Mouse (Mus musculus): ENCODE measurements around the gene Hgfac. TPM values are rescaled to one million over a fixed set of nuclear protein-coding genes. Genes with fewer than 3 reads are reported as not detected.

The Hgfac gene
- polyA plus RNA-seq, 1 experiment from 2014 or later, result 0.49 TPM

DNA sequence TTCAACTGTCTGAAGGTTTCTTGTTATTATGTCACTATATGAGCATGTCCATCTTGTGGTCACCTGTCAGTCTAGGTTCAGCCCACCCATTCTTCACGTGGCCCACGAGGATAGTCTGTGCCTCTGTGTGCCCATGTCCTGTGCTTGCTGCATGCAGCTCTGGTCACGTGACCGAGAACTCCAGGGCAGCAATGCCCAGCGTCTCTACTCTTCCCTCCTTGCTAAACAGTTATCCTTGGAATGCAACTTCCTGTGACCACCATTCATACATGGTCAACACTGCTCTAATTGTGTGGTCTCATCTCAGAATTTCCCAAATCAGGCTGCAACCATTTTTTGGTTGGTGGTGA, 48.3 kb downstream of the Hgfac start:
- no peaks in the 10 kb centered on the region for H3K27me3 ChIP-seq (ENCODE audit: control insufficient read depth, insufficient read depth, low read length)
- ATAC-seq (ENCODE audit: insufficient number of reproducible peaks, insufficient read depth, low FRiP score, low read depth), result no peak
- peaks cover 37% of the 10 kb centered on the region for H3K36me3 ChIP-seq (ENCODE audit: control insufficient read depth, insufficient read depth, low read length)
- no peaks in the 10 kb centered on the region for H3K9me3 ChIP-seq (ENCODE audit: control insufficient read depth, low read length)
- no peak overlapping the region for H3K4me3 ChIP-seq (ENCODE audit: control insufficient read depth in 1 of 2, insufficient read depth in 1 of 2, low read depth in 1 of 2, low read length in 2 of 2)
- H3K4me1 ChIP-seq (ENCODE audit: control insufficient read depth in 2 of 2, insufficient read depth in 2 of 2, low read length in 2 of 2), result no peaks in the 10 kb centered on the region
- no peak overlapping the region for H3K4me2 ChIP-seq (ENCODE audit: low read length)
- no peak overlapping the region for H3K27ac ChIP-seq (replicated peaks in 1 of 2; ENCODE audit: control insufficient read depth in 1 of 2, insufficient read depth in 1 of 2, low read depth in 2 of 2, low read length in 2 of 2)
- WGBS, result 82% methylated on average over 5 of the region's 5 CpGs
- no peak overlapping the region for H3K9ac ChIP-seq (ENCODE audit: low read length)

DNA sequence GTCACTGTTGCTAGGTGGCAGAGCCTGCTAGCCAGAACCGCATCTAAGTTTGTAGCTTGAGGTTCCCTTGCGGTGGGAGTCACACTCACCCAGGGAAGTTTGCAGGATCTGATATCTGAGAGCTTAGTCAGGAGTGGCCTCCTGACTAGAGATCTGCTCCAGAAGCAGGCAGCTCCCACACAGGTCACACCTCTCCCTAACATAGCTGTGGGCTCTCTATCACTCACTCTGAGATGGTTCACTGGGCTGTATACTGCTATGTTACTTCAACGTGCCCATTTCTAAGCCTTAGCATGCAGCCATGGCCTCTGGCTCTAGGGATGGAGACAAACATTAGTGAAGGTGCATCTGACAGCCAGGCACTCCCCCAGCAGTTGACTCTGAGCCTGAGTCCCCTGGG, 50.3 kb downstream of the Hgfac start:
- WGBS, result 69% methylated on average over 3 of the region's 3 CpGs
- Histone ChIP-seq H3K27ac (replicated peaks in 1 of 2; ENCODE audit: control insufficient read depth in 1 of 2, insufficient read depth in 1 of 2, low read depth in 2 of 2, low read length in 2 of 2) (no peak overlapping the region), H3K4me2 (ENCODE audit: low read length) (no peak overlapping the region), H3K4me1 (ENCODE audit: control insufficient read depth in 2 of 2, insufficient read depth in 2 of 2, low read length in 2 of 2) (no peaks in the 10 kb centered on the region), H3K9me3 (ENCODE audit: control insufficient read depth, low read length) (no peaks in the 10 kb centered on the region), H3K4me3 (ENCODE audit: control insufficient read depth in 1 of 2, insufficient read depth in 1 of 2, low read depth in 1 of 2, low read length in 2 of 2) (no peak overlapping the region), H3K9ac (ENCODE audit: low read length) (no peak overlapping the region), H3K27me3 (ENCODE audit: control insufficient read depth, insufficient read depth, low read length) (no peaks in the 10 kb centered on the region), H3K36me3 (ENCODE audit: control insufficient read depth, insufficient read depth, low read length) (peaks cover 58% of the 10 kb centered on the region)
- no peak for ATAC-seq (ENCODE audit: insufficient number of reproducible peaks, insufficient read depth, low FRiP score, low read depth)

Small RNA genes lying within 50 kb of the gene (microRNA-seq; reads per million reads assigned to microRNA genes)
- gene Mir3097, result 3.4 reads per million, percentile 7 among the genes with 10 or more reads in this experiment

Other genes with a start within 250 kb of the Hgfac start
- 0.42 and 0.73 TPM in 2 replicates for gene Msantd1, start 133.5 kb upstream of the Hgfac start, polyA plus RNA-seq (2014; fragmentation: Nextera tagmentation; extraction: Ambion mirVana)
- gene Rgs12, start 92.1 kb upstream of the Hgfac start, polyA plus RNA-seq (2014; fragmentation: Nextera tagmentation; extraction: Ambion mirVana), result 23.3 and 30.6 TPM in 2 replicates
- gene Dok7, start 15.3 kb downstream of the Hgfac start, polyA plus RNA-seq (2014; fragmentation: Nextera tagmentation; extraction: Ambion mirVana), result 7.9 and 8.8 TPM in 2 replicates
- 124 and 150 TPM in 2 replicates for gene Lrpap1, start 64.3 kb downstream of the Hgfac start, polyA plus RNA-seq (2014; fragmentation: Nextera tagmentation; extraction: Ambion mirVana)
- 0.05 and 0.09 TPM in 2 replicates for gene Adra2c, start 236.8 kb downstream of the Hgfac start, polyA plus RNA-seq (2014; fragmentation: Nextera tagmentation; extraction: Ambion mirVana)